Mouse (Mus musculus) heart, adult 11 months (tissue): Measurements from ENCODE around the gene Tas2r135.

Experiments used
- DNase-seq: peaks from one replicate; pipeline ENCODE4 v3.0.0; 2022

The Tas2r135 gene

DNA sequence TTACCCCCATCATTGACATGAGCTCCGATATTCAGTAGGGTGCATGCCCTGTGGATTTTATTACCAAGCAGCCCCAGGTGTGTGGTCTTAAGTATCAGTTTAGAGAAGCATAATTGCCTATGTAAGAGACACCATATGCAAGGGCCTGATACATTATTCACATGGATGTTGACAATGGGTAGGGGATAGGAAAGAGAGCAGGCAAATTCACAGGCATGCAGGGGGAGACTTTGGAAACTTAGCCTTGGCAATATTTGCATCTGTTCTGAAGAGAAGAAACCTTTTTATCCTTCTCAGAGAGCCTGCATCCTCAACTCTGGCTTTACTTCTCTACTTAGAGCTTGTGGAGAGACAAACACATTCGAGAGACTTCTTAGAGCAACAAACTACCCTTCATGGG is at the start of gene Tas2r135:
Tas2r135 (plus strand) TSS at position 301 of the 400 bp plus-strand sequence.
- DNase-seq = peak; percentile 45

DNA sequence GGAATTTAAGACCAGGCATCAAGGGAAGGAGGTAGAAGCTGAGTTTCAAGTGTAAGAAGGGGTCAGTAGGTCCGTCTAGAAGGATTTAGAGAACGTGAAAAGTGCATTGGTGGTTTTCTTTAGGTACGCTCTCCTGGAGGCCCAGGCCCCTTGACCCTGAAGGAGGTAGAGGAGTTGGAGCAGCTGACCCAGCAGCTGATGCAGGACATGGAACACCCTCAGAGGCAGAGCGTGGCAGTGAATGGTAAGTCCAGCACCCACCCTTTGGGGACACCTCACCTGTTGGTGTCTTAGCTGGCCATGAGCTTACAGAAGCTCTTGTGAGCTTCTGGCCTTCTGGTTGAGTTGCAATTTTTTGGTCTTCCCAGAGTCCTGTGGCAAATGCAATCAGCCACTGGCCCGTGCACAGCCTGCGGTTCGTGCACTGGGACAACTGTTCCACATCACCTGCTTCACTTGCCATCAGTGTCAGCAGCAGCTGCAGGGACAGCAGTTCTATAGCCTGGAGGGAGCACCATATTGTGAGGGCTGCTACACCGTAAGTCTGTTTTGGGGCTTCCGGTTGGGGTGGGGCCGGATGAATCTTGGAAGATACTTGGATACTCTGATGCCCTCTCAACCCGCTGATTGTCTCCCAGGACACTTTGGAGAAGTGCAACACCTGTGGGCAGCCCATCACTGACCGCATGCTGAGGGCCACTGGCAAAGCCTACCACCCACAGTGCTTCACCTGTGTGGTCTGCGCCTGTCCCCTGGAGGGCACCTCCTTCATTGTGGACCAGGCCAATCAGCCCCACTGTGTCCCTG is 49.2 kb upstream of the Tas2r135 start:
- peak; percentile 91 for DNase-seq

GRCm38 (mm10) chr6:42356913-42357312 is 48.3 kb upstream of the Tas2r135 start:
- DNase-seq = peak; percentile 86

DNA sequence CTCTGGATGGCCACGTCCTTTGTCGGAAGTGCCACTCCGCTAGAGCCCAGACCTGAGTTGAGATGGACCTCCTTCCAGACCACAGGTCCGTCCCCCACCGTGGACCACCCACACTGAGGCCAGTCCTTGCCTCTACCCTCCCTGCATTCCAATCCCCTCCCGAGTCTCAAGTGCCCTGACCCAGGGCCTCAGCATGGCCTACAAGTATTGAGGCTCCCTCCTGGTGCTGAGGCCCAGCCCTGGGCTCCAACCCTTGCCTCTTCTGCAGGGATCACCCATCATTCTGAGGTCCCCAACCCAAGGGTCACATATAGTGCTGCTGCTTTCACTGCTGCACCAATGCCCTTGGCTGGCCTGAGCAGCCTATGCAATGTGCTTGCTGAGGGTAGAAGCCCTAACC is 47.3 kb upstream of the Tas2r135 start:
- DNase-seq = peak; percentile 93

DNA sequence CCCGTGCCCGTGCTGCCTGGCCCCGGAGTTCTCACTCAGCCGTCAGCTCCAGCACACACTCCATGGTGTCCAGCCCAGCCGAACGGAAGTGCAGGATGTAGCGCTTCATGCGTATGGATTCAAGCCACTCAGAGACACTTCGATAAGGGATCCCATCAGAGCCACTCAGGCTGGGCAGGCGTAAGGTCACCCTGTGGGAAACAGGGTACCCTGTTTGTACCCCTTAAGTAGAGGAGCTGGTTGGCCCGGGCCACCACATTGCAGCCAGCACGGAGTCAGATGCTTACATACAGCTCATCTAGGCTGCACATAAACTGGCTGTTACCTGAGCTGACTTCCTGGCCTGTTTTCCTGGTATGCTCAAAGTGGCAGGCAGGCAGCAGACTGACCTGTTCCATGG is 46.3 kb upstream of the Tas2r135 start:
- peak; percentile 95 for DNase-seq

- DNase-seq = peak; percentile 97
Observed at GRCm38 (mm10) chr6:42359364-42360147, 45.7 kb upstream of the Tas2r135 start.

GRCm38 (mm10) chr6:42360231-42360840 is 44.9 kb upstream of the Tas2r135 start:
- DNase-seq = peak; percentile 94

DNA sequence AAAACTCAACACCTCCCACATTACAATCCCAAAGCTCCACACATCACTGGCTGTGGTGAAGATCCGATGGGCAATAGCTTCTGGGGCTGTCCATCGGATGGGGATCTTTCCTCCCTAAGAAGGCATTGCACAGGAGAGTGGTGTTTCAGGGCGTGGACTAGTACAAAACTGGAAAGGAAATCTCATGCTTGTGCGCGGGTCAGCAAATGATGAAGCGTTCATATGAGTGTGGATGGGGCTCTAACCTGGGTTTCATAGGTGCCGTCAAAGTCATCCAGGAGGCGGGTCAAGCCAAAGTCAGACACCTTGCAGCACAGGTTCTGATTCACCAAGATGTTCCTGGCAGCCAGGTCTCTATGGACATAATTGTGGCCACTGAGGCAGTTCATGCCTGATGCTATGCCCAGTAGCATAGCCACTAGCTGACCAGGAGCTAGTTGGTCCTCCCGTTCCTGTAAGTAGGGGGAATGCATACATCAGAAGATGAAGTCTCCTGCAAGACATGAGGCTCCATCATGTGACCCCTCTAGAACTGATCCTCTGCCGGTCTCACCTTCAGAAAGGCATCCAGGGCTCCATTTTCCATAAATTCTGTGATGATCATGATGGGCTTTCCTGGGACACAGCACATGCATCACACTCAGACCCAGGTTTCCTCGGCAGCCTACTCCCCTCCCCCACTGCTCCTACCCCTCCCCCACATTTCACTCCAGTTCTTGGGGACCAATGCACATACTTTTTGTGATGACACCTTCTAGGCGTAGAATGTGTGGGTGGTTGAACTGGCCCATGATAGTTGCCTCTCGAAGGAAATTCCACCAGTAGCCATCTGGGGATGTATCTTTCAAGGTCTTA is 44.0 kb upstream of the Tas2r135 start:
- peak; percentile 90 for DNase-seq

GRCm38 (mm10) chr6:42362074-42362473 is 43.2 kb upstream of the Tas2r135 start:
- DNase-seq = peak; percentile 93

DNA sequence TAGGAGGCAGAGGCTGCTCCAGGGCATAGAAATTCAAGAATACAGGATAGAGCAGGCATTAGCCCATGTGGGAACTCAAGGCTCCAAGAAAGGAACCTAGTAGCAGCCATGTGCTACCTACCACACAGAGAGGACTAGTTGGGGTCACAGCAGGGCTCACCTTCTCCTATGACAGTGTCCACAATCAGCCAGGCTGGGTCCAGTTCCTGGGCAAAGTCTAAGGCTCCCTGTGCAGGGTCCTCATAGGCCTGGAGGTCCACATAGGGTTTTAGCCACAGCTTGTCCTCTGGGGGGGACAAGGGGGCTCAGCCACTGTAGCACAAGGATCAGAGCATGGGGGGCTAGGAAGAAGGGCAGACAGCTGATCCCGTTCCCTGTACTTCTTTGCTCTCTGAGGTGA is 42.7 kb upstream of the Tas2r135 start:
- peak; percentile 86 for DNase-seq

DNA sequence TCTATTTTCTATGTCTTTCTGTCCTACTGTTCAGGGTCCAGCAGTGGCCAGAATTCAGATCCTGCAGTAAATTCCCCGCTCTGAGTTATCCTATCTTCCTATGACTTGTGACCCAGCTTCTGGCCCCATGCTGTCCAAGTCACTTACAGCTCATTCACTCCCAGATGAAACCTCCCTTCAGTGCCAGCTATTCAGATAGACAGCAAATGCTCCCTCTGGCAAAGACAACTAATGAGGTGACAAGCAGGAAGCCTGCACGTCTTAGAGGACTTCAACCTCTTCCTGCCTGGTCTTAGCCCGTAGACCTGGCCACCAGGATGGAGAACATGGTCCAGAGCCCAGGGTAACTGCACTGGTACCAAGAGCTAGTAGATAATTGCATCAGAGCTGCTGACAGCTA is 42.3 kb upstream of the Tas2r135 start:
- DNase-seq = peak; percentile 93

- DNase-seq = peak; percentile 86
Observed at GRCm38 (mm10) chr6:42364066-42364465, 41.2 kb upstream of the Tas2r135 start.

GRCm38 (mm10) chr6:42364607-42365006 is 40.6 kb upstream of the Tas2r135 start:
- peak; percentile 89 for DNase-seq

- DNase-seq = peak; percentile 90
Observed at GRCm38 (mm10) chr6:42365215-42365614, 40.0 kb upstream of the Tas2r135 start.

DNA sequence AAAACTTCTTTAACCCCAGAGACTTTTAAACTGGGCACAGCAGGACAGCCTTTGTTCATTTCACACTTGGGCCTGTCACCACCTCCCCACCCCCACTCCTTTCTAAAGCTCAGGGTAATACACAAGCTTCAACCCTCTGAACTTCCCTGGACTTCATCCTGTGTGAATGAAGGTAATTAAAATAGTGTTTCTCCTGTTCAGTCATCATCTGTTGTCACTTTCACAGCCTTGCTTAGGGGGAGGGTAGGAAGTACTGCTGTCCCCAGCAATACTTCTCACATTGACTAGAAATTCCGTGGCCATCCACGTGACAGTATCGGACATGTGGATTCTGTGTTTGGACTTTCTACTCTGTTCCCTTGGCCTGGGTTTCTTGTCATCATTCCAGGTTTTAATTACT is 35.4 kb upstream of the Tas2r135 start:
- DNase-seq = peak; percentile 93

GRCm38 (mm10) chr6:42370630-42371363 is 34.4 kb upstream of the Tas2r135 start:
- DNase-seq = peak; percentile 97

DNA sequence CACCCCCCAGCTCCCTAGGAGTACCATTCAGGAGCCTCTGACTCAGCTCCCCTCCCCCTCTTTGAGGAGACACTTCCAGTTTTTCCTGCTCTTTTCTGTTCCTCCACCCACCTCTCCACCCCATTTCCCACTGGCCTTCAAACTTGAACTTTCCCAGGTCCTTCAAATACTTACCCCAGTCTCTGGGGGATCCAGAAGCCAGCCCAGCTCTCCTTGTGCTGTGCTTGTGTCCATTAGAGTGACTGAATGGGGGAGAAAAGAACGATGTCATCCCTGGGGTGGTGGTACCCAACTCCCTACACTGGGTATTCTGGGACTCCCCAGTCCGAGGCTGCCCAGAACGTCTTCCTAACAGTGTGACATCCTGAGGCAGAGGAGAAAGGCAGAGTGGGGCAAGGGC is 33.2 kb upstream of the Tas2r135 start:
- peak; percentile 94 for DNase-seq

DNA sequence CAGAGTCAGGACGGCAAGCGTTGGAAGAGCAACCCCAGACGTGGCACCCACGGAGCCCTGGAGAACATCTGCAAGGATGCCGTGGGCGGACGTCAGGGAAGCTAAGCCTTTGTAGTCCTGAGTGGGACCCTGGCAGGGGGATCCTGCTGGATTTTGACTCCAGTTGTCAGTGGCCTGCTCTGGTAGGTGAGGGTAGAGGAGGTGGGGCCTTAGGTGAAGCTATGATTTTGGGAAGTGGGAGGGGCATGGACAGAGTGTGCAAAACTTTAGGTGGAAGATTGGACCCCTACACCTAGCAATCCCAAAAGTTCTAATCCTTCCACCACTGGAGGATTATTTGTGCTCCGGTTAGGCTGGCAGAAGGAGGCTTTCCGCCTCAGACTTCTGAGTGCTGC is 32.8 kb upstream of the Tas2r135 start:
- DNase-seq = peak; percentile 90

GRCm38 (mm10) chr6:42372816-42373547 is 32.3 kb upstream of the Tas2r135 start, which contains the start of gene Epha1:
Gene Epha1 (minus strand): TSS chr6:42373268.
- DNase-seq = peak; percentile 93

GRCm38 (mm10) chr6:42373669-42374430 is 31.4 kb upstream of the Tas2r135 start:
- peak; percentile 90 for DNase-seq
